Comparison of ENCODE assay signal across 8 mouse cellular contexts in genomic region chr1:106758734-106759571, GRCm38 (mm10). TPM values are rescaled to one million over a fixed set of nuclear protein-coding genes. Genes with fewer than 3 reads are reported as not detected.
DNase-seq lines count a peak whose midpoint lies in the region; ATAC-seq and TF ChIP-seq lines count a peak whose summit lies in the region.

No protein-coding gene starts in this region.

- whole genome bisulfite sequencing in heart, adult 2 months: 1% methylated on average over 34 of the region's 34 CpGs
- WGBS in forebrain, postnatal 0 days: 4% methylated on average over 34 of the region's 34 CpGs
- WGBS in intestine, embryonic 14.5 days: 2% methylated on average over 34 of the region's 34 CpGs
- 3% methylated on average over 34 of the region's 34 CpGs for WGBS in limb, embryonic 13.5 days
- WGBS in midbrain, embryonic 13.5 days: 5% methylated on average over 34 of the region's 34 CpGs

- no peak for DNase-seq in heart, adult 2 months
- DNase-seq in heart, adult 9 months (ENCODE audit: low spot score in 2 of 2): no peak
- DNase-seq in c-Kit-positive CD71-positive TER-119-negative erythroid progenitor cells, embryonic 14.5 days (ENCODE audit: low read depth): peak; percentile 31
- DNase-seq in forebrain, postnatal 0 days: peak; percentile 35
- DNase-seq in intestine, embryonic 14.5 days (ENCODE audit: low spot score): peak; percentile 66
- DNase-seq in spleen, postnatal 36 days (ENCODE audit: low spot score in 2 of 2): peak; percentile 16 to 23

- peak overlapping the region; percentile 99 for H3K4me2 ChIP-seq in forebrain, postnatal 0 days (ENCODE audit: low read depth)
- H3K4me2 ChIP-seq in intestine, embryonic 14.5 days (ENCODE audit: low read length): peak overlapping the region; percentile 97
- peak overlapping the region; percentile 98 for H3K4me2 ChIP-seq in limb, embryonic 13.5 days (replicated peaks)
- H3K4me2 ChIP-seq in midbrain, embryonic 13.5 days (replicated peaks): peak overlapping the region; percentile 97

- no peak for TF ChIP-seq EP300 in heart, adult 2 months (IDR thresholded peaks at IDR 0.05; ENCODE audit: insufficient read depth, low read depth, low read length)

- H3K79me2 ChIP-seq in heart, adult 2 months (replicated peaks; ENCODE audit: control insufficient read depth, insufficient read depth, low read length): 0 out of 2 replicates have a peak, but pooled peaks cover 1% of the 10 kb centered on the region

- H3K36me3 ChIP-seq in heart, adult 2 months (ENCODE audit: control insufficient read depth, insufficient read depth, low read length): no peaks in the 10 kb centered on the region
- H3K36me3 ChIP-seq in forebrain, postnatal 0 days (ENCODE audit: insufficient read depth): peaks cover 14% of the 10 kb centered on the region; the same call in 1 of the 2 replicates
- H3K36me3 ChIP-seq in intestine, embryonic 14.5 days (ENCODE audit: control insufficient read depth, insufficient read depth, low read length): peaks cover 6% of the 10 kb centered on the region; the same call in 1 of the 2 replicates
- peaks cover 14% of the 10 kb centered on the region for H3K36me3 ChIP-seq in limb, embryonic 13.5 days
- peaks cover 10% of the 10 kb centered on the region; the same call in 1 of the 2 replicates for H3K36me3 ChIP-seq in midbrain, embryonic 13.5 days

- no peak for TF ChIP-seq CTCF in heart, adult 2 months (IDR thresholded peaks at IDR 0.05)
- no peak for TF ChIP-seq CTCF in forebrain, postnatal 0 days (IDR thresholded peaks at IDR 0.05; ENCODE audit: low read depth)

- no peaks in the 10 kb centered on the region for H3K27me3 ChIP-seq in heart, adult 2 months (ENCODE audit: control insufficient read depth, insufficient read depth, low read length)
- H3K27me3 ChIP-seq in forebrain, postnatal 0 days (ENCODE audit: insufficient read depth, low read length): no peaks in the 10 kb centered on the region
- no peaks in the 10 kb centered on the region for H3K27me3 ChIP-seq in intestine, embryonic 14.5 days (replicated peaks; ENCODE audit: control insufficient read depth, insufficient read depth, low read length)
- no peaks in the 10 kb centered on the region for H3K27me3 ChIP-seq in limb, embryonic 13.5 days
- no peaks in the 10 kb centered on the region for H3K27me3 ChIP-seq in midbrain, embryonic 13.5 days

- ATAC-seq in forebrain, postnatal 0 days: peak; percentile 21
- ATAC-seq in intestine, embryonic 14.5 days (replicated peaks; ENCODE audit: low FRiP score, low TSS enrichment, low read depth): peak; percentile 73
- peak; percentile 68 for ATAC-seq in limb, embryonic 13.5 days (ENCODE audit: low FRiP score, low read depth)
- ATAC-seq in midbrain, embryonic 13.5 days: peak; percentile 58

- peaks cover 8% of the 10 kb centered on the region for H3K4me1 ChIP-seq in heart, adult 2 months (ENCODE audit: control insufficient read depth, insufficient read depth, low read length)
- H3K4me1 ChIP-seq in forebrain, postnatal 0 days (ENCODE audit: insufficient read depth): peaks cover 11% of the 10 kb centered on the region; the same call in 1 of the 2 replicates
- peaks cover 5% of the 10 kb centered on the region for H3K4me1 ChIP-seq in intestine, embryonic 14.5 days (replicated peaks; ENCODE audit: control insufficient read depth, insufficient read depth, low read length)
- H3K4me1 ChIP-seq in limb, embryonic 13.5 days: peaks cover 14% of the 10 kb centered on the region
- peaks cover 15% of the 10 kb centered on the region for H3K4me1 ChIP-seq in midbrain, embryonic 13.5 days (replicated peaks)

- peak overlapping the region; percentile 89 for H3K4me3 ChIP-seq in heart, adult 2 months
- H3K4me3 ChIP-seq in forebrain, postnatal 0 days (ENCODE audit: low read depth, low read length): peak overlapping the region; percentile 78
- H3K4me3 ChIP-seq in intestine, embryonic 14.5 days (ENCODE audit: low read depth, low read length): peak overlapping the region; percentile 70
- H3K4me3 ChIP-seq in limb, embryonic 13.5 days: peak overlapping the region; percentile 77
- peak overlapping the region; percentile 78 for H3K4me3 ChIP-seq in midbrain, embryonic 13.5 days (replicated peaks)

- H3K9ac ChIP-seq in heart, adult 2 months (ENCODE audit: low read depth, low read length): peak overlapping the region; percentile 92
- peak overlapping the region; percentile 81 for H3K9ac ChIP-seq in forebrain, postnatal 0 days
- H3K9ac ChIP-seq in intestine, embryonic 14.5 days (ENCODE audit: low read length): peak overlapping the region; percentile 55
- peak overlapping the region; percentile 84 for H3K9ac ChIP-seq in limb, embryonic 13.5 days
- peak overlapping the region; percentile 84 for H3K9ac ChIP-seq in midbrain, embryonic 13.5 days (replicated peaks)

- peak overlapping the region; percentile 89 for H3K27ac ChIP-seq in heart, adult 2 months
- H3K27ac ChIP-seq in forebrain, postnatal 0 days (ENCODE audit: low read depth, low read length): peak overlapping the region; percentile 80
- H3K27ac ChIP-seq in intestine, embryonic 14.5 days (ENCODE audit: low read depth): peak overlapping the region; percentile 90
- H3K27ac ChIP-seq in limb, embryonic 13.5 days: peak overlapping the region; percentile 70
- H3K27ac ChIP-seq in midbrain, embryonic 13.5 days: peak overlapping the region; percentile 87

- intact Hi-C loops in heart, adult 2 months (cut with DNase I): loop anchor here (1.0 to 2.0 kb wide), 2 partner anchors 38 to 45 kb away; partner anchors contain the start of genes Bcl2 and Vps4b

- TF ChIP-seq POLR2A in heart, adult 2 months (IDR thresholded peaks at IDR 0.05; ENCODE audit: insufficient read depth, low read depth, low read length): no peak

- H3K9me3 ChIP-seq in forebrain, postnatal 0 days (ENCODE audit: low read length): no peaks in the 10 kb centered on the region
- H3K9me3 ChIP-seq in intestine, embryonic 14.5 days (ENCODE audit: control insufficient read depth, low read length): no peaks in the 10 kb centered on the region
- H3K9me3 ChIP-seq in limb, embryonic 13.5 days: no peaks in the 10 kb centered on the region
- no peaks in the 10 kb centered on the region for H3K9me3 ChIP-seq in midbrain, embryonic 13.5 days

RNA-seq across cellular contexts. Expression of gene Kdsr, which starts 0.6 kb away (rescaled TPM):
- 1 to 10 TPM; 5.9 to 6.2 TPM for total RNA-seq in heart, adult 2 months (2021)
- 2.6 and 3.1 TPM in 2 replicates for polyA plus RNA-seq in heart, adult 2 months (2012; rRNA removed)
- total RNA-seq in forebrain, postnatal 0 days (2014; rRNA removed): 11.8 and 15.8 TPM in 2 replicates
- 13.4 and 17.8 TPM in 2 replicates for polyA plus RNA-seq in forebrain, postnatal 0 days (2015; fragmentation: Nextera tagmentation; extraction: Ambion mirVana)
- polyA plus RNA-seq in intestine, embryonic 14.5 days (2014; fragmentation: Nextera tagmentation; extraction: Ambion mirVana): 13.5 and 15.0 TPM in 2 replicates
- 13.0 and 13.3 TPM in 2 replicates for polyA plus RNA-seq in limb, embryonic 13.5 days (2015; fragmentation: Nextera tagmentation; extraction: Ambion mirVana)
- 13.0 and 13.3 TPM in 2 replicates for polyA plus RNA-seq in midbrain, embryonic 13.5 days (2015; fragmentation: Nextera tagmentation; extraction: Ambion mirVana)

RNA-seq across cellular contexts. Expression of gene Vps4b, which starts 37.6 kb away (rescaled TPM):
- 10 to 100 TPM; 29.8 to 30.1 TPM for total RNA-seq in heart, adult 2 months (2021)
- polyA plus RNA-seq in heart, adult 2 months (2012; rRNA removed): 5.9 and 10.4 TPM in 2 replicates
- 30.8 and 31.5 TPM in 2 replicates for total RNA-seq in forebrain, postnatal 0 days (2014; rRNA removed)
- 20.2 and 27.7 TPM in 2 replicates for polyA plus RNA-seq in forebrain, postnatal 0 days (2015; fragmentation: Nextera tagmentation; extraction: Ambion mirVana)
- 74.8 and 82.1 TPM in 2 replicates for polyA plus RNA-seq in intestine, embryonic 14.5 days (2014; fragmentation: Nextera tagmentation; extraction: Ambion mirVana)
- 61.4 and 66.6 TPM in 2 replicates for polyA plus RNA-seq in limb, embryonic 13.5 days (2015; fragmentation: Nextera tagmentation; extraction: Ambion mirVana)
- 40.4 and 42.7 TPM in 2 replicates for polyA plus RNA-seq in midbrain, embryonic 13.5 days (2015; fragmentation: Nextera tagmentation; extraction: Ambion mirVana)

RNA-seq across cellular contexts. Expression of gene Bcl2, which starts 44.9 kb away (rescaled TPM):
- total RNA-seq in heart, adult 2 months (2021): 1 to 10 TPM; 3.5 to 5.0 TPM
- 1.3 and 1.9 TPM in 2 replicates for polyA plus RNA-seq in heart, adult 2 months (2012; rRNA removed)
- 10.3 and 14.1 TPM in 2 replicates for total RNA-seq in forebrain, postnatal 0 days (2014; rRNA removed)
- polyA plus RNA-seq in forebrain, postnatal 0 days (2015; fragmentation: Nextera tagmentation; extraction: Ambion mirVana): 3.5 and 6.3 TPM in 2 replicates
- 13.4 and 15.5 TPM in 2 replicates for polyA plus RNA-seq in intestine, embryonic 14.5 days (2014; fragmentation: Nextera tagmentation; extraction: Ambion mirVana)
- polyA plus RNA-seq in limb, embryonic 13.5 days (2015; fragmentation: Nextera tagmentation; extraction: Ambion mirVana): 33.3 and 37.8 TPM in 2 replicates
- polyA plus RNA-seq in midbrain, embryonic 13.5 days (2015; fragmentation: Nextera tagmentation; extraction: Ambion mirVana): 11.5 and 11.8 TPM in 2 replicates

Comparison
In these comparisons a context has a peak if more than half of its experiments do, and no peak if none do; other contexts are left out.
1. DNase-seq: peak in c-Kit-positive CD71-positive TER-119-negative erythroid progenitor cells, embryonic 14.5 days (single experiment), forebrain, postnatal 0 days (single experiment), intestine, embryonic 14.5 days (single experiment) and spleen, postnatal 36 days (2 of 2); none in heart, adult 2 months (0 of 2) and heart, adult 9 months (0 of 2).
2. ATAC-seq: peak in every context shown above with its lines; median percentile 73 in intestine, embryonic 14.5 days; 68 in limb, embryonic 13.5 days; 58 in midbrain, embryonic 13.5 days; 21 in forebrain, postnatal 0 days.
3. Peak in every context shown above with its lines, with median percentiles within 50 percentile points of each other: H3K27ac ChIP-seq, H3K4me3 ChIP-seq, H3K9ac ChIP-seq and H3K4me2 ChIP-seq.